Mouse (Mus musculus) frontal cortex, postnatal 10 days (tissue): ENCODE measurements around the gene Med12.

Source experiments
- DNase-seq, 2 experiments: peaks; one replicate each; pipeline ENCODE4 v3.0.0; 2022; ENCODE audit warnings: low spot score in 2 of 2, mixed read lengths in 1 of 2

Gene Med12

GRCm38 (mm10) chrX:101273875-101274738, at the start of gene Med12:
Gene Med12, plus strand, starts transcription at chrX:101274030.
- DNase-seq: peak; percentile 79

GRCm38 (mm10) chrX:101245011-101245410, 28.8 kb upstream of the Med12 start:
- no peak for DNase-seq

DNA sequence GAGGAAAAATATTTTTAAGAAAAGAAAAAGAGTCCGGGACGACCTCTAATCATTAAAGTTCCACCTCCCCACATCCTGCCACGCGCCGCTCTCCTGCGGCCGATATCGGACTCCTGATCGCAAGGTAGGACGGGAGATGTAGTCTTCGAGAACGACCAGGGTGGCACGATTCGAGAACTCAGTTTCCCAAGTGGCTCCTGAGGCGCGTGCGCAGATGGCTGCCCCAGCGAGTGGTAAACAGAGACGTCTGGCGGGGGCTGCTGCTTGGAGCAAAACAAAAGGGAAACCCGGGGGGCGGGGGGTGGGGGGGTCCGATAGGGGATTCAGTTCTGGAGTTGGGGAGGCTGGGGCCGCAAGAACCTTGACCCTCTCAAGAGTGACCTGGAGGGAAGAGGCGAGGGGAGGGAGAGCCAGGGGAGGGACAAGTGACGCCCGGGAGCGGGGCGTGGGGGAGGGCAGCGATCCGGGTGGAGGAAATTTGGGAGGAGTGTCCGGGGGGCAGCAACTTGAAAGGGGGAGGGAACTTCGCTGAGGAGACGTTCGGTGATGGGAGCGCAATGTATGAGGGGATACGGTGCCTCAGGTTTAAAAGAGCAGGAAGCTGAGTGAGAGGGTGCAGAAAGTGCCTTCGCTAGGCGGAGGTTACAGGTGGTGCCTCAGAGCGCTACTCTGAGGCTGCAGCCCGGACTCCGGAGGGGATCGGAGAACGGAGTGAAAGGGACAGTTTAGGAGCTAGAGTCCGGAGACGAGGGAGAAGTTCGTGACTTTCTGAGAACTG, 19.7 kb upstream of the Med12 start, which contains the start of gene Foxo4:
TSS of gene Foxo4 (plus strand) at position 577 of the 778 bp plus-strand sequence.
- DNase-seq: peak; percentile 77 to 79

- no peak for DNase-seq
Measured at GRCm38 (mm10) chrX:101254740-101255139, 19.1 kb upstream of the Med12 start.

- no peak for DNase-seq
Measured at GRCm38 (mm10) chrX:101256603-101257002, 17.2 kb upstream of the Med12 start.

GRCm38 (mm10) chrX:101260441-101261325, 13.1 kb upstream of the Med12 start:
- no peak for DNase-seq

DNA sequence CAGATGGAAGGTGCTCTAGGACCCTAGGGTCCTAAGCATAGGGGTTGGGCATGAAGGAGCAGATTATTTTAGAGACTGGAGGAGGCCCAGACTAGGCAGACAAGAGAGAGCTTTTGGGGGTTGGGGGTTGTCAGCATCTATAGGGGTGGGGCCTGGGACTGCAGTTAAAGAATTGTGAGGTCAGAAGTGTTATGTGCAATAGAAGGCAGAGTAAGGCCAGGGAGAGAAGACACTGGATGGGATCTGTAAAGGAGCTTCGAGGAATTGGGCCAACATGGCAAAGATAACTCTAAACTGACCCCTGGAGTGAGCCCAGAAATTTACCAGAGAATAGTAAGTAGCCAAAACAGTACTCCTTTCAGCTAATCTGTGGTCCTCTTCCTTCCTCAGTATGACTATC, 9.9 kb upstream of the Med12 start, which contains the start of gene Gm614:
TSS of gene Gm614 (minus strand) at position 101 of the 400 bp plus-strand sequence.
- DNase-seq: no peak

GRCm38 (mm10) chrX:101266631-101267030, 7.2 kb upstream of the Med12 start:
- no peak for DNase-seq

GRCm38 (mm10) chrX:101268025-101268754, 5.6 kb upstream of the Med12 start, which contains the start of gene Il2rg:
Gene Il2rg, minus strand, starts transcription at chrX:101268255.
- DNase-seq: no peak

DNA sequence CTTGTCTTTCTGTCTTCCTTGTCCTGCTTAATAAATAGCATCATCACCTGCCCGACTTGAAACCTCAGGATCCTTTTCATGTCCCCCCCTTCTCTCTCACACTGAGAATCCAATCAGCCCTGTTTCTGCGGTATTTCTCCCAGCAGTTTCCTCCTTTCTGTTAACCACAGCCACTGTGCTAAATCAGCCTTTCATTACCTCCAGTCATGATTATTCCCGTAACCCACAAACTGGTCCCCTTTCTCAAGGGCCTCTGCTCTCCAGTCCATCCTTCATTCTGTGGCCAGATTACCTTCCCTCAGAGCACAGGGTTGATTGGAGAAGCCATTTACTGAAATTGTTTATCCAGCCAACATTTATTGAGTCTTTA, 5.1 kb upstream of the Med12 start, which contains the start of gene Gm20489:
TSS of gene Gm20489 (minus strand) at position 269 of the 370 bp plus-strand sequence.
- no peak for DNase-seq

GRCm38 (mm10) chrX:101273410-101273809, 420 bp upstream of the Med12 start:
- no peak for DNase-seq

GRCm38 (mm10) chrX:101282813-101283212, 9.0 kb downstream of the Med12 start:
- DNase-seq: no peak

- DNase-seq: peak; percentile 32 to 46
Measured at GRCm38 (mm10) chrX:101285534-101285933, 11.7 kb downstream of the Med12 start.

DNA sequence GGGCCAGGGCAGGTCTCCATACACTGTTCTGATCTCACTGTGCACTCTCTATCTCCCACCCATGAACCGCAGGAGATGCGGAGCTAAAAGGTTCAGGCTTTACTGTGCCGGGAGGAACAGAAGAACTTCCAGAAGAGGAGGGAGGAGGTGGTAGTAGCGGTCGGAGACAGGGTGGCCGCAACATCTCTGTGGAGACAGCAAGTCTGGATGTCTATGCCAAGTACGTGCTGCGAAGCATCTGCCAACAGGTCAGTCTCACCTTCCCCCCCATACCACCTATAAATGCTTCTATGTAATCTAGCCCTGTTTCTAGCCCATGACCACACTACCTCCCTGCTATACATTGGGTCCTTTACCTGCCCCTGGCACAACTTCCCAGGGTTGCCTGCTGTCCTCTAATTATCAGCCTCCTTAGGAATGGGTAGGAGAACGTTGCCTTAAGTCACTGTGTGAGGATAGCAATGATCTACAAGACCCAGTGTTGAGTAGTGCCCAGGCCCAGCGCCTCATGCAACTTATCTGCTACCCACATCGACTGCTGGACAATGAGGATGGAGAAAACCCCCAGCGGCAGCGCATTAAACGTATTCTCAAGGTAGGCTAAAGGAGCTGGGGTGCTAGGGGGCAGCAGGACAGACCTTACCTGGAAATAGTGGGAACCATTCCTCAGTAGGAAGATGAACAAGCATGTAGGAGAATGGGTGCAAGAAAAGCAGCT, 12.3 kb downstream of the Med12 start:
- DNase-seq: no peak

- no peak for DNase-seq
Measured at GRCm38 (mm10) chrX:101287543-101287942, 13.7 kb downstream of the Med12 start.

DNA sequence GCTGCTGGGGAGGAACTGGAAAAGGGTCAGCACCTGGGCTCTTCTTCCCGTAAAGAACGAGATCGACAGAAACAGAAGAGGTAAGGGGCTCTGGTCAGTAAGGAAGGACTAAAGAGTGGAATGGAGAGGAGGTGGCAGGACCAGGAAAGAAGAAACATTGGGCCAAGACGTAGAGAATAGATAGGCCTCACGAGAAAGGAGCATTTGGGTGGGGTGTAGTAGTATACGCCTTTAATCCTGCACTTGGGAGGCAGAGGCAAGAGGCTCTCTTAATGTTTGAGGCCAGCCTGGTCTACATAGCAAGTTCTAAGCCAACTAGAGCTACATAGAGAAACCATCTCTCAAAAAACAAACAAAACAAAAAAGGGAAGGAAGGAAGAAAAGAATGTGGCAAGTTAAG, 14.6 kb downstream of the Med12 start:
- no peak for DNase-seq

DNA sequence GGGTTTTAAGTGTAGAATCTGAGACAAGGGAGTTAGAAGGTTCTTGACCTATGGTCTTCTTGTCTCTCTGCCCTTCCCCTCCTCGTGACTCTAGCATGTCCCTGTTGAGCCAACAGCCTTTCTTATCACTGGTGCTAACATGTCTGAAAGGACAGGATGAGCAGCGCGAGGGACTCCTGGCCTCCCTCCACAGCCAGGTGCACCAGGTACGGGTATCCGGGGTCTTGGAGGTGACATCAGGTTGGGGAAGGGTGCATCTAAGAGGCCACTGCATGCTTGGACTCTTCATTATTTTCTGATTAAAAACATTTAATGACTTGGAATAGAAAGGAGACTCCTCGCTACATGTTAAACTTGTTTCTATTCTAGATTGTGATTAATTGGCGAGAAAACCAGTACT, 15.2 kb downstream of the Med12 start:
- DNase-seq: no peak

- DNase-seq: no peak
Measured at GRCm38 (mm10) chrX:101290111-101290510, 16.3 kb downstream of the Med12 start.

DNA sequence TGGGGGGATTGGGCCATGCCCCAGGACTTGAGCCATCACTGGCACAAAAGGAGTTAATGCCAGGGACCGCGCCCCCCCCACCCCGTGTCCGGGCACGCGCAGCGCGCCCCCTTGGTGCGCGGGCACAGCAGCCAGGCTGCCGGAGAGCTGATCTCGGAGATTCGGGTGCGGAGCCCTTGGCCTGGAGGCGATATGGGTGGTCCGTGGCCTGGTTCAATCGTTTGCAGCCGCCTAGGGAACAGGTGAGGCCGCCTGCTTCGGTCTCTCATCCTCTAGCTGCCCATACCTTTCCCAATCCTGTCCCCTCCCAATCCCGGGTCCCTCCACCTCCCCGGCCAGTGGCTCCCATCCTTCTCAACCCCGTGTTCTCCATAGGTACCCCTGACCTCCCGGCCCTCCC, 25.2 kb downstream of the Med12 start, which contains the start of gene Nlgn3:
TSS of gene Nlgn3 (plus strand) at position 114 of the 400 bp plus-strand sequence.
- DNase-seq: peak in 1 of 2 experiments; percentile 26
